Mouse (Mus musculus): Measurements from ENCODE around the gene Klhdc10.

DNA sequence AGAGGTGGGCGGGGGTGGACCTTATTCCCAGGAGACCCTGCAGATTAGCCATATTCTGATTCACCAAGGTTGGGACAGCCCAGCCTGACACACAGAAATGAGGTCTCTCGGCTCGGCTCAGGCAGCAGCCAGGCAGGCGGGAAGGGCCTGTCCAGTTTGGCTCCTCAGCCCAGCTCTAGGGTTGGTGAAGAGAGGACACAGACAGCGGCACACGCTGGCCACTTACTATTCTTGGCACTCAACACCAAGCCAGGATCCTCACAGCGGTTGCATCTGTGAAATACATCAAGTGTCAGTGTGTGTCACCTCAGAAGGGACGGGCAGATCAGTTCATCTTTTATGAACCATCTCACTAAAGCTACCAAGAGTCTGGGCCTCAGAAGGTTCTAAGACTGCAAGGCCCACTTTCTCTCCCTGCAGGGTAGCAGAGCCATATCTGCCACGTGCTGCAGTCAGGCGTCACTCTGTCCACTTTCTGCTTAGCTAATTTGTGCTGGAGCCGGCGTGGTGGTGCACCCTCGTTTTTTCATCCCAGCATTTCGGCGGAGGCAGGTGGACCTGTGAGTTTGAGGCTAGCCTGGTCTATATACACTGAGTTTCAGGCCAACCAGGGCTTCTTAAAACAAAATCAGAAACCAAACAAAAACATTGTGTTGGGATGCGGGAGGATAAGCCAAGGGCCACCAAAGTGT is 57.5 kb downstream of the Klhdc10 start:
- TF ChIP-seq CTCF (IDR thresholded peaks at IDR 0.05; ENCODE audit: extremely low read depth, insufficient read depth, insufficient read length, insufficient replicate concordance): no peak
- no peak for TF ChIP-seq POLR2A (IDR thresholded peaks at IDR 0.05; ENCODE audit: low read depth, low read length)

All from spleen, adult 2 months (tissue).